Mouse (Mus musculus) midbrain, embryonic 14.5 days (tissue): ENCODE measurements at regions not wholly inside any gene's neighbourhood (a gene's known extent, or its start where the extent isn't known, plus 50 kb on each side); places are given as distances from the start of the nearest gene placed in this dataset.

ENCODE experiments used
- ATAC-seq: fragments of 200-750 bp; cut with Nextera tagmentation; 2 replicates; pipeline ENCODE4 v1.8.0; 2017; ENCODE audit warnings: moderate number of reproducible peaks, moderate library complexity; ENCODE audit not compliant: low FRiP score, low TSS enrichment
- DNase-seq: peaks from one replicate; pipeline ENCODE4 v3.0.0-alpha.2; 2015
- H3K27ac ChIP-seq: fragments of 300-500 bp; sonication (generic); replicated peaks from 2 replicates; pipeline ENCODE4 v1.5.1; 2014; ENCODE audit warnings: mild to moderate bottlenecking, low read depth, low read length, moderate library complexity
- H3K27me3 ChIP-seq: fragments of 300-500 bp; sonication (generic); 2 replicates; pipeline ENCODE4 v1.6.1; 2014; ENCODE audit warnings: low read length, control low read depth, mixed read lengths; ENCODE audit not compliant: control insufficient read depth, insufficient read depth
- H3K36me3 ChIP-seq: fragments of 300-500 bp; sonication (generic); 2 replicates; pipeline ENCODE4 v1.6.1; 2014; ENCODE audit warnings: low read length, control low read depth; ENCODE audit not compliant: control insufficient read depth, insufficient read depth
- H3K4me1 ChIP-seq: fragments of 300-500 bp; sonication (generic); 2 replicates; pipeline ENCODE4 v1.6.1; 2014; ENCODE audit warnings: mild to moderate bottlenecking, antibody characterized with exemption, low read length, control low read depth; ENCODE audit not compliant: control insufficient read depth, insufficient read depth
- H3K4me2 ChIP-seq: fragments of 300-500 bp; sonication (generic); 2 replicates; pipeline ENCODE4 v1.6.1; 2014; ENCODE audit warnings: mild to moderate bottlenecking, low read length, moderate library complexity
- H3K4me3 ChIP-seq: fragments of 300-500 bp; sonication (generic); replicated peaks from 2 replicates; pipeline ENCODE4 v1.5.1; 2014; ENCODE audit warnings: low read depth, low read length
- H3K9ac ChIP-seq: fragments of 300-500 bp; sonication (generic); replicated peaks from 2 replicates; pipeline ENCODE4 v1.6.1; 2014; ENCODE audit warnings: mild to moderate bottlenecking, low read length, moderate library complexity
- H3K9me3 ChIP-seq: fragments of 300-500 bp; sonication (generic); 2 replicates; pipeline ENCODE4 v1.6.1; 2016; ENCODE audit warnings: low read length, control low read depth, mixed read lengths; ENCODE audit not compliant: control insufficient read depth
- WGBS: fragments of 180-500 bp; shearing (Covaris S2); extraction: QIAGEN DNeasy Blood & Tissue Kit; methylation state at CpG from one replicate; pipeline ENCODE4 v1.1.7; 2014; 5-methylcytosine and 5-hydroxymethylcytosine counted together

GRCm38 (mm10) chr17:69736379-69737096 is 232.3 kb upstream of the Dlgap1 start:
- WGBS: 73% methylated on average over 4 of the region's 4 CpGs

GRCm38 (mm10) chr17:69769002-69769421 is 199.9 kb upstream of the Dlgap1 start:
- no peak overlapping the region for H3K4me2 ChIP-seq
- H3K9ac ChIP-seq: no peak overlapping the region
- peak; percentile 52 for DNase-seq
- ATAC-seq: peak; percentile 35; the same call in 1 of the 2 replicates
- H3K9me3 ChIP-seq: no peaks in the 10 kb centered on the region
- no peak overlapping the region for H3K4me3 ChIP-seq
- H3K27ac ChIP-seq: no peak overlapping the region
- 56% methylated on average over 8 of the region's 8 CpGs for WGBS
- H3K36me3 ChIP-seq: no peaks in the 10 kb centered on the region
- H3K4me1 ChIP-seq: peaks cover 4% of the 10 kb centered on the region; the same call in 1 of the 2 replicates
- H3K27me3 ChIP-seq: no peaks in the 10 kb centered on the region

More at GRCm38 (mm10) chr17:69736379-69737096, 232.3 kb upstream of the Dlgap1 start:
- Histone ChIP-seq H3K9ac (no peak overlapping the region), H3K27ac (no peak overlapping the region), H3K36me3 (no peaks in the 10 kb centered on the region), H3K4me2 (no peak overlapping the region), H3K4me1 (no peaks in the 10 kb centered on the region), H3K27me3 (no peaks in the 10 kb centered on the region), H3K4me3 (no peak overlapping the region), H3K9me3 (no peaks in the 10 kb centered on the region)
- DNase-seq: no peak
- ATAC-seq: no peak

- H3K27ac ChIP-seq: no peak overlapping the region
- H3K36me3 ChIP-seq: no peaks in the 10 kb centered on the region
- H3K4me2 ChIP-seq: no peak overlapping the region
- WGBS: 85% methylated on average over 4 of the region's 4 CpGs
- no peaks in the 10 kb centered on the region for H3K9me3 ChIP-seq
- ATAC-seq (no peak), DNase-seq (no peak)
- H3K9ac ChIP-seq: no peak overlapping the region
- no peaks in the 10 kb centered on the region for H3K27me3 ChIP-seq
- H3K4me3 ChIP-seq: no peak overlapping the region
- peaks cover 4% of the 10 kb centered on the region; the same call in 1 of the 2 replicates for H3K4me1 ChIP-seq
These were observed 198.8 kb upstream of the Dlgap1 start for GRCm38 (mm10) chr17:69770046-69770445.

- Histone ChIP-seq H3K9ac (no peak overlapping the region), H3K36me3 (no peaks in the 10 kb centered on the region), H3K9me3 (no peaks in the 10 kb centered on the region), H3K27me3 (no peaks in the 10 kb centered on the region), H3K4me2 (no peak overlapping the region), H3K4me1 (no peaks in the 10 kb centered on the region), H3K27ac (no peak overlapping the region), H3K4me3 (no peak overlapping the region)
- ATAC-seq: no peak
- DNase-seq: no peak
- 94% methylated on average over 1 of the region's 1 CpGs for WGBS
These were observed 187.7 kb upstream of the Dlgap1 start for GRCm38 (mm10) chr17:69781201-69781600.

- DNase-seq (no peak), ATAC-seq (no peak)
- Histone ChIP-seq H3K27me3 (no peaks in the 10 kb centered on the region), H3K4me3 (no peak overlapping the region), H3K4me2 (no peak overlapping the region), H3K27ac (no peak overlapping the region), H3K36me3 (no peaks in the 10 kb centered on the region), H3K9me3 (no peaks in the 10 kb centered on the region), H3K9ac (no peak overlapping the region), H3K4me1 (no peaks in the 10 kb centered on the region)
- WGBS: 80% methylated on average over 3 of the region's 3 CpGs
These were observed 181.9 kb upstream of the Dlgap1 start for GRCm38 (mm10) chr17:69786985-69787384.

GRCm38 (mm10) chr17:69821473-69821872 is 147.4 kb upstream of the Dlgap1 start:
- H3K36me3 ChIP-seq: no peaks in the 10 kb centered on the region
- no peak overlapping the region for H3K27ac ChIP-seq
- no peaks in the 10 kb centered on the region for H3K27me3 ChIP-seq
- DNase-seq (no peak), ATAC-seq (no peak)
- H3K4me3 ChIP-seq: no peak overlapping the region
- no peaks in the 10 kb centered on the region for H3K9me3 ChIP-seq
- H3K4me1 ChIP-seq: no peaks in the 10 kb centered on the region
- H3K9ac ChIP-seq: no peak overlapping the region
- WGBS: 82% methylated on average over 5 of the region's 5 CpGs
- no peak overlapping the region for H3K4me2 ChIP-seq

GRCm38 (mm10) chr17:69821901-69822300 is 147.0 kb upstream of the Dlgap1 start:
- H3K9ac ChIP-seq: no peak overlapping the region
- DNase-seq (no peak), ATAC-seq (no peak)
- H3K4me1 ChIP-seq: no peaks in the 10 kb centered on the region
- no peaks in the 10 kb centered on the region for H3K27me3 ChIP-seq
- no peak overlapping the region for H3K27ac ChIP-seq
- no peaks in the 10 kb centered on the region for H3K9me3 ChIP-seq
- no peak overlapping the region for H3K4me3 ChIP-seq
- H3K36me3 ChIP-seq: no peaks in the 10 kb centered on the region
- 71% methylated on average over 2 of the region's 2 CpGs for WGBS
- no peak overlapping the region for H3K4me2 ChIP-seq

- no peak overlapping the region for H3K27ac ChIP-seq
- no peaks in the 10 kb centered on the region for H3K36me3 ChIP-seq
- 62% methylated on average over 1 of the region's 1 CpGs for WGBS
- no peak for DNase-seq
- H3K4me2 ChIP-seq: no peak overlapping the region
- no peaks in the 10 kb centered on the region for H3K4me1 ChIP-seq
- no peaks in the 10 kb centered on the region for H3K9me3 ChIP-seq
- H3K27me3 ChIP-seq: no peaks in the 10 kb centered on the region
- no peak for ATAC-seq
- H3K9ac ChIP-seq: no peak overlapping the region
- no peak overlapping the region for H3K4me3 ChIP-seq
These were observed 146.0 kb upstream of the Dlgap1 start for GRCm38 (mm10) chr17:69822921-69823320.

- Histone ChIP-seq H3K9me3 (no peaks in the 10 kb centered on the region), H3K4me2 (no peak overlapping the region), H3K27me3 (no peaks in the 10 kb centered on the region), H3K9ac (no peak overlapping the region), H3K27ac (no peak overlapping the region), H3K36me3 (no peaks in the 10 kb centered on the region), H3K4me3 (no peak overlapping the region), H3K4me1 (no peaks in the 10 kb centered on the region)
- ATAC-seq (no peak), DNase-seq (no peak)
- 73% methylated on average over 5 of the region's 5 CpGs for WGBS
These were observed 127.6 kb upstream of the Dlgap1 start for GRCm38 (mm10) chr17:69841308-69841707.
